Mouse (Mus musculus) midbrain, postnatal 0 days (tissue): ENCODE data around the gene Gga1. TPM values are rescaled to one million over a fixed set of nuclear protein-coding genes. Genes with fewer than 3 reads are reported as not detected.

Source experiments
- ATAC-seq: fragments of 200-750 bp; cut with Nextera tagmentation; 2 replicates; pipeline ENCODE4 v1.8.0; 2017; ENCODE audit warnings: moderate number of reproducible peaks, mild to moderate bottlenecking, moderate TSS enrichment, moderate library complexity; ENCODE audit not compliant: low FRiP score
- DNase-seq: peaks from one replicate; pipeline ENCODE4 v3.0.0-alpha.2; 2015; ENCODE audit warnings: low spot score
- H3K27ac ChIP-seq: fragments of 300-500 bp; sonication (generic); 2 replicates; pipeline ENCODE4 v1.5.1; 2014; ENCODE audit warnings: low read depth, mild to moderate bottlenecking, low read length, mixed read lengths
- H3K27me3 ChIP-seq: fragments of 300-500 bp; sonication (generic); 2 replicates; pipeline ENCODE4 v1.6.1; 2014; ENCODE audit warnings: low read length, control low read depth, mixed read lengths; ENCODE audit not compliant: insufficient read depth
- H3K36me3 ChIP-seq: fragments of 300-500 bp; sonication (generic); 2 replicates; pipeline ENCODE4 v1.6.1; 2014; ENCODE audit warnings: low read length, control low read depth, mixed read lengths; ENCODE audit not compliant: insufficient read depth
- H3K4me1 ChIP-seq: fragments of 300-500 bp; sonication (generic); 2 replicates; pipeline ENCODE4 v1.6.1; 2014; ENCODE audit warnings: mild to moderate bottlenecking, control low read depth, antibody characterized with exemption, low read length, mixed read lengths; ENCODE audit not compliant: insufficient read depth
- H3K4me2 ChIP-seq: fragments of 300-500 bp; sonication (generic); 2 replicates; pipeline ENCODE4 v1.6.1; 2014; ENCODE audit warnings: low read depth, mild to moderate bottlenecking, low read length, mixed read lengths; ENCODE audit not compliant: poor library complexity, severe bottlenecking
- H3K4me3 ChIP-seq: fragments of 300-500 bp; sonication (generic); 2 replicates; pipeline ENCODE4 v1.5.1; 2014; ENCODE audit warnings: low read depth, mild to moderate bottlenecking, low read length, moderate library complexity
- H3K9ac ChIP-seq: fragments of 300-500 bp; sonication (generic); replicated peaks from 2 replicates; pipeline ENCODE4 v1.6.1; 2014; ENCODE audit warnings: mild to moderate bottlenecking, low read length, moderate library complexity, mixed read lengths; ENCODE audit not compliant: poor library complexity, severe bottlenecking
- H3K9me3 ChIP-seq: fragments of 300-500 bp; sonication (generic); 2 replicates; pipeline ENCODE4 v1.6.1; 2016; ENCODE audit warnings: low read length, control low read depth
- CTCF ChIP-seq: IDR thresholded peaks from 2 replicates; pipeline ENCODE4 v1.5.1; 2016; ENCODE audit warnings: antibody characterized with exemption, mild to moderate bottlenecking
- WGBS: fragments of 180-500 bp; shearing (Covaris S2); extraction: QIAGEN DNeasy Blood & Tissue Kit; methylation state at CpG from one replicate; pipeline ENCODE4 v1.1.7; 2014; 5-methylcytosine and 5-hydroxymethylcytosine counted together
- polyA plus RNA-seq: library from polyadenylated mRNA; unstranded; fragments of >200 nt; fragmentation: Nextera tagmentation; extraction: Ambion mirVana; gene quantifications from 2 replicates; pipeline ENCODE4 v1.2.1, GENCODE M21; 2015
- total RNA-seq: library from RNA; depleted of rRNA; stranded (reverse); fragments of >200 nt; gene quantifications from 2 replicates; pipeline ENCODE4 v1.2.3, GENCODE M21; 2014

The Gga1 gene
- total and polyA plus RNA-seq, 2 experiments from 2014 or later, result 42.8 to 43.4 TPM

DNA sequence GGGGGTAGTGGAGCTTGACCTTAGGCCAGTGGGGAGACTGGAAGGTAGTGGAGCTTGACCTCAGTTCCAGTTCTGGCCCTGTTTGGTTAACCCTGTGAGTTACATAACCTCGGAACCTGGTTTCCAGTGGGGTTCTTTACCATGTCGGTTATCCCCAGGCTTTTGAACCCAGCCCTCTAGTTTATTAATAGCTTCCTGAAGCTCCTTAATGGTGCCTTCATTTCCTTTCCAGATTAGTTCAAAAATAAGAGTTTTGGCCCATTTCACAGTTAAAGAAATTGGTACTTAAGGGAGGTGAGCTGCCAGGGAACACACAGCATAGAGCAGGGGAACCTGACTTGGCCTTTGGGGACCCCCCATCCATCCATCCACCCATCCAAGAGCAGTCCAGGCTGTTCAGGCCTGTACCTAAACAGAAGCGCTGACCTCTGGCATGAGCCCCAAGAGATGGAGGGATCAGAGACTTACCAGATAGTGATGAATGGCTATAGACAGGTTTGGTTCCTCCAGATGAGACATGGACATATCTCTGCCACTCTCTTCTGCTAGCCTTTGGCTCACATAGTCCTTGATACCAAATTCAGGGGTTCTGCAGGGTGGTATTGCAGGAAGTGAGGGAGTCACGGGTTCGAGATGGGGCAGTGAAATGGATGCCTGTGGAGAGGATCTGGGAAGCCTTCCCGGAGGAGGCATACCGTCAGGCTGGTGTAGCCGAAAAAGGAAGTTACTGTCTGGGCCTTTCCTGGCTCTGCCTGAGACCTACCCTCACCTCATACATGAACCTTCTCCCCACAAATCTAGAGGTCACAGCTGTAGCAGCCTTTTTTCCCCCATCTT, 38.1 kb downstream of the Gga1 start:
- 48% methylated on average over 8 of the region's 8 CpGs for WGBS
- no peak for DNase-seq
- Histone ChIP-seq H3K9ac (peak overlapping the region; percentile 91), H3K27me3 (no peaks in the 10 kb centered on the region), H3K9me3 (no peaks in the 10 kb centered on the region), H3K4me3 (peak overlapping the region; percentile 71), H3K4me1 (no peaks in the 10 kb centered on the region; the same call in 1 of the 2 replicates), H3K4me2 (peak overlapping the region; percentile 63), H3K27ac (peak overlapping the region; percentile 97), H3K36me3 (peaks cover 18% of the 10 kb centered on the region)
- ATAC-seq, result no peak
- no peak for TF ChIP-seq CTCF

DNA sequence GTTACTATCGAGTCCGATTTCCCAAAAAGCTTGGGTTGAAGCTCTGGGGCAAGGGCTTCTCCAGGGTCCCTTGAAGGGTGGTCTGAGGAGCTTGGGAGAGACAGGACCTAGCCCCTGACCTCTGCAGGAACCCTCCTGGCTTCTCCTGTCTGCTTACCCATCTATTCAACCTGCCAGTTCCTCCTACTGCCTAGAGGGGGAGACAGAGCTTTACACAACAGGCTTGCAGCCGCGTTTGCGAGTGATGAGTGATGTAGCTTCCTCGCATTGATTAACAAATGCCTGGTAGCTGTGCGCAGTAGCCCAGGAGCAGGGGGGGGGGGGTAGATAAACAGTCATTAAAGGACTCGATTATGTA, 38.6 kb downstream of the Gga1 start:
- Histone ChIP-seq H3K36me3 (peaks cover 20% of the 10 kb centered on the region), H3K9me3 (no peaks in the 10 kb centered on the region), H3K4me1 (no peaks in the 10 kb centered on the region; the same call in 1 of the 2 replicates), H3K27ac (peak overlapping the region; percentile 57), H3K9ac (peak overlapping the region; percentile 91), H3K27me3 (no peaks in the 10 kb centered on the region), H3K4me3 (peak overlapping the region; percentile 71), H3K4me2 (peak overlapping the region; percentile 63)
- TF ChIP-seq CTCF, result peak; percentile 94
- DNase-seq (peak; percentile 93), ATAC-seq (0 out of 2 replicates have a peak, but pooled peaks have one; percentile 14)
- WGBS, result 7% methylated on average over 8 of the region's 8 CpGs

DNA sequence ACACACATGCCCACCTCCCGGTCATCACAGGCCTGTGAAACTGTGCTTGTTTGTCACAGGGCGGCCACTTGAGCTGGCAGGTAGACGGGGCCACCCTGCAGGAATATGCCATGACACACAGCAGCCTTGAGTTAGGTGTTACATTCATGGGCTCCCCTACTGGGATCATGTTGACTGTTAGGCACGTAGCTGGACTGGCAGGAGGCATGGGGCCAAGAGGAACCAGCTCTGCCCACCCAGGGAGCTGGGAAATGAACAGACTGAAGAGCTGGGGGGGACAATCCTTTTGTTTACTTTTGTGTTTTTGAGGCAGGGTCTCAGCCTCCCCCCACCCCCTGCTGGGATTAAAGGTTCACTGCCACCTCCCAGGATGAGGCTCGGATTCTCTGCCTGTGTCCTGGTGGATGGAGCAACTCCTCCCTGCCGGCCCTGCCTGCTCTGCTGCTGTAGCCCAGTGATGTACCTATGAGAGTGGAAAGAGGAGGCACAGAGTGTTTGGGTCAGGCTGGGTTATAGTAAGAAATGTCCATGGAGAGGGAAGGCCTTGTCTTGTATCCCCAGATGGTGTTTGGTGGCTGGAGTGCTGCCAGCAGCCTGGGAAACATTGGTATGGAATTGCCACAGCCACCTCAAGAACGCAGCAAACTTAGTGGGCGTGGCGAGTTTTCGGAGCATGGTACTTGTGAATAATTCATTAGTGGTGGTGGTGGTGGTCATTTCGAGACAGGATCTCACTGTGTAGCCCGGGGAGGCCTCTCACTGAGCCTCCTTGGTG, 39.2 kb downstream of the Gga1 start:
- TF ChIP-seq CTCF, result no peak
- H3K9me3 ChIP-seq, result no peaks in the 10 kb centered on the region
- WGBS, result 27% methylated on average over 12 of the region's 12 CpGs
- H3K4me1 ChIP-seq, result no peaks in the 10 kb centered on the region; the same call in 1 of the 2 replicates
- H3K27ac ChIP-seq, result peak overlapping the region; percentile 57
- ATAC-seq, result no peak
- H3K36me3 ChIP-seq, result peaks cover 20% of the 10 kb centered on the region
- peak; percentile 49 for DNase-seq
- peak overlapping the region; percentile 63 for H3K4me2 ChIP-seq
- no peaks in the 10 kb centered on the region for H3K27me3 ChIP-seq
- H3K9ac ChIP-seq, result peak overlapping the region; percentile 91
- H3K4me3 ChIP-seq, result peak overlapping the region; percentile 71

DNA sequence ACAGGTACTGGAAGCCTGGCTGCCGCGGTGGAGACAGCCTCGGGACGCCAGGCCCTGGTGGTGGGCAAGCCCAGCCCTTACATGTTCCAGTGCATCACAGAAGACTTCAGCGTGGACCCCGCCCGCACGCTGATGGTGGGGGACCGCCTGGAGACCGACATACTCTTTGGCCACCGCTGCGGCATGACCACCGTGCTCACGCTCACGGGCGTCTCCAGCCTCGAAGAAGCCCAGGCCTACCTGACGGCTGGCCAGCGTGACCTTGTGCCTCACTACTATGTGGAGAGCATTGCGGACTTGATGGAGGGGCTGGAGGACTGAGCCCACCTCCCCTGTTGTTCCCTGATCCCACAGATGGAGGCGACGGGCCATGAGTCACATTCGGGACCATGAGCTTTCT, 41.1 kb downstream of the Gga1 start:
- Histone ChIP-seq H3K36me3 (peaks cover 20% of the 10 kb centered on the region), H3K9ac (no peak overlapping the region), H3K27me3 (no peaks in the 10 kb centered on the region), H3K9me3 (no peaks in the 10 kb centered on the region), H3K27ac (no peak overlapping the region), H3K4me2 (no peak overlapping the region), H3K4me3 (no peak overlapping the region), H3K4me1 (no peaks in the 10 kb centered on the region; the same call in 1 of the 2 replicates)
- ATAC-seq (no peak), DNase-seq (no peak)
- 93% methylated on average over 23 of the region's 23 CpGs for WGBS
- TF ChIP-seq CTCF, result no peak

DNA sequence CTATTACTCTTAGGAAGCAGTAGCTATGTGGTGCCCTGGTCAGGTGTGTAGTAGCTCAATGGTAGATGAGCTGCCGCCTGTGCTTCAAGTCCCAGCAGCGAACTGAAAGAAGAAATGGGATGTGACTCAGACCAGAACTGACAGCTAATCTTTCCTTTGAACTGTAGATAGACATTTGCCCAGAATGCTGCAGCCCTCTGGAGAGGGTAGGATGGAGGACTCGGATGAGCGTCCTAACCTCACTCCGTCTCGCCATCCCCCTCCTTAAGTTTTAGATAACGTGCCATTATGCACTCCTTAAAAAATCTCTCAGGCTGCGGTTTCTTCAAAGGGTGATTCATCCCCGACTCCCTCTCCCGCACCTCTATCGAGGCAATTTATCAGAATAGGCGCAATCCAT, 42.9 kb downstream of the Gga1 start:
- H3K27me3 ChIP-seq, result no peaks in the 10 kb centered on the region
- peaks cover 20% of the 10 kb centered on the region for H3K36me3 ChIP-seq
- 84% methylated on average over 12 of the region's 12 CpGs for WGBS
- no peak for ATAC-seq
- H3K9me3 ChIP-seq, result no peaks in the 10 kb centered on the region
- no peak overlapping the region for H3K4me2 ChIP-seq
- H3K9ac ChIP-seq, result no peak overlapping the region
- no peak overlapping the region for H3K27ac ChIP-seq
- H3K4me3 ChIP-seq, result no peak overlapping the region
- TF ChIP-seq CTCF, result no peak
- no peaks in the 10 kb centered on the region; the same call in 1 of the 2 replicates for H3K4me1 ChIP-seq
- DNase-seq, result no peak

DNA sequence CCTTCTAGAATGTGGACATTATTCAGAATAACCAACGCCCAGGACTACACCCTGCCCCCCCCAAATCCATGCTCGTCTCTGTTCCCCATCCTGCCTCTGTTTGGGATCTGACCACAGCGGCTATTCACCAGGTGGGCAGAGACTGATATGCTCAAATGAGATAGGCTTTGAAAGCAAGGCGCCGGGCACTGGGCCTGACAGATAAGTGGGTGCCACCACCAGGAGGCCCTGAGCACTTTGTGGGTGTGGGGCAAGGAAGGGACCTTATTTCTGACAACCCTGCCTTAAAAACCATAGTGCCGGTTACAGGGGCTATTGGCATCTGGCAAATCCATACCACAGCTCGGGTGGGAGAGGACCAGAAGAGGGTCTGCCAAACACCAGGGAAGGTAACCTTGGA, 45.7 kb downstream of the Gga1 start:
- Histone ChIP-seq H3K4me1 (no peaks in the 10 kb centered on the region), H3K9me3 (no peaks in the 10 kb centered on the region), H3K27me3 (peaks cover 9% of the 10 kb centered on the region; the same call in 1 of the 2 replicates), H3K27ac (no peak overlapping the region), H3K9ac (no peak overlapping the region), H3K4me2 (no peak overlapping the region), H3K36me3 (peaks cover 15% of the 10 kb centered on the region), H3K4me3 (no peak overlapping the region)
- ATAC-seq (no peak), DNase-seq (no peak)
- 88% methylated on average over 7 of the region's 7 CpGs for WGBS
- TF ChIP-seq CTCF, result no peak
